Mouse (Mus musculus) urinary bladder, postnatal 25 days (tissue): ENCODE results near the gene Pnpla6.
"Not testable (repeated sequence)": the region's sequence is repeated elsewhere in the genome, so short reads cannot be mapped to it uniquely, and the experiment has no call there.

Source experiments
- DNase-seq: peaks from one replicate; pipeline ENCODE4 v3.0.0; 2022; ENCODE audit warnings: low spot score

The Pnpla6 gene

GRCm38 (mm10) chr8:3576211-3576960, 61.2 kb downstream of the Pnpla6 start:
- DNase-seq = no peak

- peak; percentile 33 for DNase-seq
Measured at GRCm38 (mm10) chr8:3579390-3580364, 64.5 kb downstream of the Pnpla6 start.

GRCm38 (mm10) chr8:3581961-3582360, 66.8 kb downstream of the Pnpla6 start:
- DNase-seq = not testable (repeated sequence)

GRCm38 (mm10) chr8:3586452-3586851, 71.3 kb downstream of the Pnpla6 start:
- DNase-seq = no peak

- no peak for DNase-seq
Measured at GRCm38 (mm10) chr8:3586993-3587390, 71.8 kb downstream of the Pnpla6 start, which contains the start of gene Camsap3. Gene Camsap3 (plus strand): TSS chr8:3587293.

- DNase-seq = peak; percentile 60
Measured at GRCm38 (mm10) chr8:3587391-3588257, 72.4 kb downstream of the Pnpla6 start.

- no peak for DNase-seq
Measured at GRCm38 (mm10) chr8:3588258-3588633, 73.1 kb downstream of the Pnpla6 start.

GRCm38 (mm10) chr8:3593470-3593869, 78.3 kb downstream of the Pnpla6 start:
- DNase-seq = no peak
